Mouse (Mus musculus): ENCODE measurements around the gene Prc1.
"Not testable (repeated sequence)": the region's sequence is repeated elsewhere in the genome, so short reads cannot be mapped to it uniquely, and the experiment has no call there.

Gene Prc1

GRCm38 (mm10) chr7:80287736-80288135, 6.5 kb upstream of the Prc1 start:
- DNase-seq = no peak

GRCm38 (mm10) chr7:80294764-80295648, 756 bp downstream of the Prc1 start:
- DNase-seq = no peak

- no peak for DNase-seq
Observed at GRCm38 (mm10) chr7:80296462-80296861, 2.2 kb downstream of the Prc1 start.

GRCm38 (mm10) chr7:80297041-80297440, 2.8 kb downstream of the Prc1 start:
- DNase-seq = no peak

- no peak for DNase-seq
Observed at GRCm38 (mm10) chr7:80298754-80299153, 4.5 kb downstream of the Prc1 start.

- no peak for DNase-seq
Observed at GRCm38 (mm10) chr7:80299568-80299967, 5.3 kb downstream of the Prc1 start.

- DNase-seq = no peak
Observed at GRCm38 (mm10) chr7:80301522-80301921, 7.3 kb downstream of the Prc1 start.

- DNase-seq = no peak
Observed at GRCm38 (mm10) chr7:80307766-80308165, 13.5 kb downstream of the Prc1 start.

GRCm38 (mm10) chr7:80310771-80311170, 16.5 kb downstream of the Prc1 start:
- no peak for DNase-seq

- no peak for DNase-seq
Observed at GRCm38 (mm10) chr7:80315733-80316132, 21.5 kb downstream of the Prc1 start.

GRCm38 (mm10) chr7:80317439-80318115, 23.3 kb downstream of the Prc1 start:
- no peak for DNase-seq

- DNase-seq = no peak
Observed at GRCm38 (mm10) chr7:80318670-80319069, 24.4 kb downstream of the Prc1 start.

GRCm38 (mm10) chr7:80319846-80320496, 25.7 kb downstream of the Prc1 start:
- no peak for DNase-seq

- DNase-seq = no peak
Observed at GRCm38 (mm10) chr7:80323336-80323735, 29.1 kb downstream of the Prc1 start.

GRCm38 (mm10) chr7:80324043-80324815, 30.0 kb downstream of the Prc1 start, which contains the start of gene Rccd1:
Rccd1 (minus strand) TSS chr7:80324454.
- peak; percentile 96 for DNase-seq

- not testable (repeated sequence) for DNase-seq
Observed at GRCm38 (mm10) chr7:80324816-80325119, 30.5 kb downstream of the Prc1 start.

GRCm38 (mm10) chr7:80325292-80325868, 31.1 kb downstream of the Prc1 start:
- no peak for DNase-seq

- DNase-seq = no peak
Observed at GRCm38 (mm10) chr7:80326076-80326475, 31.8 kb downstream of the Prc1 start.

- DNase-seq = no peak
Observed at GRCm38 (mm10) chr7:80330278-80330677, 36.0 kb downstream of the Prc1 start.

GRCm38 (mm10) chr7:80331433-80331832, 37.2 kb downstream of the Prc1 start:
- DNase-seq = no peak

- DNase-seq = no peak
Observed at GRCm38 (mm10) chr7:80334848-80335247, 40.6 kb downstream of the Prc1 start.

- DNase-seq = no peak
Observed at GRCm38 (mm10) chr7:80336932-80337331, 42.7 kb downstream of the Prc1 start.

- no peak for DNase-seq
Observed at GRCm38 (mm10) chr7:80339371-80339770, 45.1 kb downstream of the Prc1 start.
